Mouse (Mus musculus) lung, embryonic 15.5 days (tissue): Measurements from ENCODE around the gene Cfap46. TPM values are rescaled to one million over a fixed set of nuclear protein-coding genes. Genes with fewer than 3 reads are reported as not detected.

Experiments used
- ATAC-seq: fragments of 200-750 bp; cut with Nextera tagmentation; 2 replicates; pipeline ENCODE4 v1.8.0; 2017; ENCODE audit warnings: moderate number of reproducible peaks, borderline replicate concordance; ENCODE audit not compliant: low FRiP score, low TSS enrichment; ENCODE audit errors: extremely low read depth
- H3K27ac ChIP-seq: fragments of 300-500 bp; sonication (generic); 2 replicates; pipeline ENCODE4 v1.5.1; 2015; ENCODE audit warnings: moderate library complexity, mild to moderate bottlenecking, inconsistent platforms
- H3K27me3 ChIP-seq: fragments of 300-500 bp; sonication (generic); 2 replicates; pipeline ENCODE4 v1.6.1; 2015; ENCODE audit warnings: inconsistent platforms
- H3K36me3 ChIP-seq: fragments of 300-500 bp; sonication (generic); 2 replicates; pipeline ENCODE4 v1.6.1; 2015; ENCODE audit warnings: inconsistent platforms
- H3K4me1 ChIP-seq: fragments of 300-500 bp; sonication (generic); 2 replicates; pipeline ENCODE4 v1.6.1; 2015; ENCODE audit warnings: inconsistent platforms
- H3K4me2 ChIP-seq: fragments of 300-500 bp; sonication (generic); 2 replicates; pipeline ENCODE4 v1.6.1; 2015; ENCODE audit warnings: inconsistent platforms, mild to moderate bottlenecking, moderate library complexity
- H3K4me3 ChIP-seq: fragments of 300-500 bp; sonication (generic); 2 replicates; pipeline ENCODE4 v1.5.1; 2015; ENCODE audit warnings: mild to moderate bottlenecking, inconsistent platforms
- H3K9ac ChIP-seq: fragments of 300-500 bp; sonication (generic); 2 replicates; pipeline ENCODE4 v1.6.1; 2015; ENCODE audit warnings: inconsistent platforms
- H3K9me3 ChIP-seq: fragments of 300-500 bp; sonication (generic); 2 replicates; pipeline ENCODE4 v1.6.1; 2016; ENCODE audit warnings: inconsistent platforms
- WGBS: fragments of 180-500 bp; shearing (Covaris S2); methylation state at CpG from one replicate; pipeline ENCODE4 v1.1.7; 2015; 5-methylcytosine and 5-hydroxymethylcytosine counted together
- polyA plus RNA-seq: library from polyadenylated mRNA; unstranded; fragments of >200 nt; fragmentation: Nextera tagmentation; extraction: Ambion mirVana; gene quantifications from 2 replicates; pipeline ENCODE4 v1.2.1, GENCODE M21; 2015

The Cfap46 gene
- polyA plus RNA-seq, 1 experiment from 2014 or later, result 1.3 TPM

DNA sequence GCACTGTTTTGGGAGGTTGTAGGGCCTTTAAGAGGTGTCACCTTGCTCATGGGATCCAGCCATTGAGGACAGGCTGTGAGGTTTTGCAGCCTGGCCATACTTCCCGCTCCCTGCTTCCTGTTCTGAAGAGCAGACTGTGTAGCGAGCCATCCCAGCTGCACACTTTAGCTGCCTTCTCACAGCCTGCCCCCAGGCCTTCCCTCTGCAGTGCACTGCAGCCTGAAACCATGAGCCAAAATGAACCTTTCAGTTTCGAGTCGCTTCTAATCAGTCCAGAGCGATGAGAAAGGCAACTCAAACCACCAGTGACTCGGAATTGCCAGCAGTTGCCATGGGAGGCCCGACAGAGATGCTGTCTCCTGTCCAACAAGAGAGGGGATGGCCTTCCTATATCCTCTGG, 33.9 kb downstream of the Cfap46 start:
- Histone ChIP-seq H3K27ac (no peak overlapping the region), H3K9ac (no peak overlapping the region), H3K4me2 (no peak overlapping the region), H3K4me1 (no peaks in the 10 kb centered on the region), H3K27me3 (no peaks in the 10 kb centered on the region), H3K4me3 (no peak overlapping the region), H3K9me3 (no peaks in the 10 kb centered on the region), H3K36me3 (no peaks in the 10 kb centered on the region)
- WGBS, result 68% methylated on average over 7 of the region's 7 CpGs
- no peak for ATAC-seq

DNA sequence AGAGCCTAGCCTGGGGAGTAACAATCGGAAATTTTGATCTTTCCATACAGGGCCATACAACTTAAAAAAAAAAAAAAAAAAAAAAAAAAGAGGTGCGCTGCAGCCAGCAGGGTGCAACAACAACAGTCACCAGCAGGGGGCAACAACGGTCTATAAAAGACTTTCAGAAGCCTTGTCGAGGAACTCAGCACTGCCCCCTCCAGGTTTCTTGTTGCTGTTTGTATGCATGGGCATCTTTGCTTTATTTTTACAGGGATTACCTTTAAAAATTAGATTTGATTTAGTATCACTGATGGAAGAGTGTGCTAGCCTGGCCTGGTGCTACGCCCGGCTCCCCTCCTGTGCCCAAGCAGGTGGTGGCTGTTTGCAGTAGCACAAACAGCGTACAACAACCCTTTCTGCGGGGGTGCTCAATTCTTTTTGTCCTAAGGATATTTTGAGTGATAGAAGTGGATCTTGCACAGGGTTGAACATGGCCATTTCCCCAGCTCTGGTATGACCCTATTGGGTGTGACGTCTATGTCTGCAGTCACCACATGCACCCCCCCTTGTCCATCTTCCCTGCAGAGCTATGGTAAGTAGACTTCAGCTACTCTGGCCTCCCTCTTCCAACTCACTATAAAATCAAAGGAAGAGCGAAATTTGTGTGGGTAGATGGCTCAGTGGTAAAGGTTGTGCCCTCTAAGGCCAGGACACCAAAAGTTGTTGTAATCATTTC, 35.4 kb downstream of the Cfap46 start:
- Histone ChIP-seq H3K27me3 (no peaks in the 10 kb centered on the region), H3K36me3 (no peaks in the 10 kb centered on the region), H3K9ac (no peak overlapping the region), H3K4me2 (no peak overlapping the region), H3K27ac (no peak overlapping the region), H3K4me3 (no peak overlapping the region), H3K9me3 (no peaks in the 10 kb centered on the region), H3K4me1 (no peaks in the 10 kb centered on the region)
- no peak for ATAC-seq
- WGBS, result 37% methylated on average over 10 of the region's 10 CpGs

DNA sequence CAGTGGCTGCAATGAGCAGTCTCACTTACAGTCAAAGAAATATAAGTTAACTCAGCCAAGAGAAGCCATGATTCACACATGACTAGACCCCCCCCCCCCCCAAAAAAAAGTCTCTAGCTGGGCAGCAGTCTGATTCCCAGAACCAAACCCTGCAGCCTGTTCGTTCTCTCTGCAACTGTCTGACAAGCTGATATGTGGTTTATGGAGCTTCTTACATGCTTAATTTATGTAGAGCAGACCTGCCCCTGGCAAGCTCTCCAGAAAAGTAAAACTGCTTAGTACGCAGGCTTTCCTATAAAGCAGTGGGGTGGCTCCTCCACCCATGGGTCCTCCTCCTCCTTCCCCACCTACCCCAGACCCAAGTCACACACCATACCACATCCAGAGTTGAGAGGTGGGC, 50.2 kb downstream of the Cfap46 start:
- no peak for ATAC-seq
- Histone ChIP-seq H3K36me3 (no peaks in the 10 kb centered on the region), H3K9ac (no peak overlapping the region), H3K4me1 (no peaks in the 10 kb centered on the region), H3K27me3 (peaks cover 2% of the 10 kb centered on the region; the same call in 1 of the 2 replicates), H3K27ac (no peak overlapping the region), H3K4me2 (no peak overlapping the region), H3K4me3 (no peak overlapping the region), H3K9me3 (no peaks in the 10 kb centered on the region)
- WGBS, result 66% methylated on average over 2 of the region's 2 CpGs

DNA sequence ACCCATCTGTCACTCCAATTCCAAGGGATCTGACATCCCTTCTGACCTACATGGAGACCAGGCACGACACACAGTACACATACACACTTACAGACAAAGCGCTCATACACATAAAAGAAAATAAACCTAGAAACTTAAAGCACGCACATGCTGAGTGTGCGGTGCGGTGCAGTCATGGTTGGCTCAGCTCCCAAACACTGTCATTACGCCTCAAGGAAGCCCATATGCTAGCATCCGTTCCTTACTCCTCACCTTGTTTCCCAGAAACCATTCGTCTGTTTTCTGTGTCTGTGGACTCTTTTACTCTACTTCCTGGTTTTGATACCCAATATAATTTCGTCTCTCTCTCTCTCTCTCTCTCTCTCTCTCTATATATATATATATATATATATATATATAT, 58.5 kb downstream of the Cfap46 start:
- Histone ChIP-seq H3K9me3 (no peaks in the 10 kb centered on the region), H3K4me2 (no peak overlapping the region), H3K27ac (no peak overlapping the region), H3K9ac (no peak overlapping the region), H3K36me3 (no peaks in the 10 kb centered on the region), H3K4me3 (no peak overlapping the region), H3K27me3 (no peaks in the 10 kb centered on the region), H3K4me1 (no peaks in the 10 kb centered on the region)
- no peak for ATAC-seq
- 65% methylated on average over 9 of the region's 9 CpGs for WGBS

DNA sequence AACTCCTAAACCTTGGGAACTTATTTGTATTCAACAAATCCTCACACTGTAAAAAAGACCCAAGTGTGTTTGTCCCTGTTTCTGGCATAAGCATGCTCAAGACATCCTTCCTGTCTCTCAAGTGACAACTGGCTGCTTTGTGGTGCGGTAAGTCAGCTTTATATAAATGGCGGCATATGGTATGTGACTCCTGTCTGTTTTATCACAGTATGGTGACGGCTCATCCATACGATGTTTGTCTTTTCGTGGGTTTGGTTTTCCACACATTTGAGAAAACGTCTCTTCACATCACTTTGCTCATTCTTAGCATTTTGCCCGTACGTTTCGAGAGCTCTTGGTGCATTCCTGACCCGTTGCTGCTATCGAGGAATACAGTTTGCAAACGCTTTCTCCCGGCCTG, 61.0 kb downstream of the Cfap46 start:
- Histone ChIP-seq H3K4me3 (no peak overlapping the region), H3K27me3 (no peaks in the 10 kb centered on the region), H3K27ac (no peak overlapping the region), H3K9ac (no peak overlapping the region), H3K36me3 (no peaks in the 10 kb centered on the region), H3K9me3 (no peaks in the 10 kb centered on the region), H3K4me1 (no peaks in the 10 kb centered on the region), H3K4me2 (no peak overlapping the region)
- ATAC-seq, result no peak
- 59% methylated on average over 13 of the region's 13 CpGs for WGBS

DNA sequence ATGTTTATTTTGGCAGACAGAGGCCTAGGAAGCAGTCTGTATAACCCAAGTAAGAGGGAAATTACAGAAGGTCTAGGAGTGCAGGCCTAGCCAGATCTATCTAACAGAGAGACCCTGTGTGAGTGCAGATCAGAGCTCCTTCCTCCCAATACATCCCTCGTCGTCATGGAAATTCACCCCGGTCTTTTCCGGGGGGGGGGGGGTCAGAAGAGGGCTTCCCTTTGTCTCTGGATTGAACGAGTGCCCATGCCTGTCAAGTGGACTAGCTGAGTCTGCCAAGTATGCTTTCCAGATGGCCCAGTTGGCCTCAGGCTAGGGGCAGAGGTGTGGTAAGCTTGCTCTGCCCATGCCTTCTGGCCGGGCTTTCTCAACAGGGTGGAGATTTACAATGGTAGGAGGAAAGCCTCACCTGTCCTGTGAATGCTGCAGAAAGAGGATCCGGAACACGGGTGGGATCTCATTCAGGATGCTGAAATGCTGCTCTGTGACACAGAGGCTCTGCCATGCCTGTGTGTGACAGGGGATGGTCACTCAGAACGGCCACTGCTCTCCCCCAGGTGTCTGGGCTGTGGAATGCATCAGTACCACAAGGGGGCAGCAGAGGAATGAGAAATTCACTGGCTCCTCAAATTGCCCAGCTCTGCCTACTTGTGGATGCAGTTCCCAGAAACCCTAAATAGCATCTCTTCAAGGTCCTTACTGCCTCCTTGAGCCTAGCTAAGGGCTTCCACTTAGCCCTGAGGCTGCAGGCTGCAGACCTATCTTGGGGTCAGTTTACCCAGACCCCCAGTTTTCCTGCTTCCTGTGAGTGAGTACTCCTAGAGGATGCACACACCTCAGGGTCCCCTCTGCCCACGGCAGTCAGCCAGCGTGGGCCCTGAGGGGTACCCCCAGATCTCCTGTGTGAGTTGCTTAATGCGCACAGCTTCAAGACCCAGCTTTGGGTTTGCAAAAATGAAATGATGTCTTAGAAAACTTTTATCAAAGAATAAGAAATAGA, 67.5 kb downstream of the Cfap46 start:
- Histone ChIP-seq H3K4me3 (no peak overlapping the region), H3K4me2 (no peak overlapping the region), H3K27ac (no peak overlapping the region), H3K4me1 (no peaks in the 10 kb centered on the region), H3K36me3 (no peaks in the 10 kb centered on the region), H3K9ac (no peak overlapping the region), H3K27me3 (no peaks in the 10 kb centered on the region), H3K9me3 (no peaks in the 10 kb centered on the region)
- ATAC-seq, result no peak
- 49% methylated on average over 12 of the region's 12 CpGs for WGBS

DNA sequence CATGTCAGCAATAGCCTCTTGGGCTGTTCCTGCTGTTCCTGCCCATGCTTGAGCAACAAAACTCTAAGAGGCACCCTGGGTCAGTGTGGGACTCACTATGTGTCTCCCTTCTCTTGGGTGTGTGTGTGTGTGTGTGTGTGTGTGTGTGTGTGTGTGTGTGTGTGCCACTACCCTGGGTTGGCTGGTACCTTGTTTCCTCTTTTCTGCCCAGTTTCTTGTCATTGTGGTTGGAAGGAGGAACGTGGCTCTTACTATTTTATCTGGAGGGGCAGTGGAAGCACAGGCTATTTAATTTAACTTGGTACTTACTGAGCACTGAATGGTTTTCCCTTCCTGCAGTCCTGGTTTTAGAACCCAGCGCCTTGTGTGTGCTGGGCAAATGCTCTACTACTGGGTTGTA, 73.3 kb downstream of the Cfap46 start:
- H3K36me3 ChIP-seq, result no peaks in the 10 kb centered on the region
- no peaks in the 10 kb centered on the region for H3K9me3 ChIP-seq
- H3K4me2 ChIP-seq, result no peak overlapping the region
- 78% methylated on average over 2 of the region's 2 CpGs for WGBS
- no peak overlapping the region for H3K4me3 ChIP-seq
- ATAC-seq, result no peak
- no peak overlapping the region for H3K27ac ChIP-seq
- H3K9ac ChIP-seq, result no peak overlapping the region
- no peaks in the 10 kb centered on the region for H3K27me3 ChIP-seq
- H3K4me1 ChIP-seq, result no peaks in the 10 kb centered on the region

DNA sequence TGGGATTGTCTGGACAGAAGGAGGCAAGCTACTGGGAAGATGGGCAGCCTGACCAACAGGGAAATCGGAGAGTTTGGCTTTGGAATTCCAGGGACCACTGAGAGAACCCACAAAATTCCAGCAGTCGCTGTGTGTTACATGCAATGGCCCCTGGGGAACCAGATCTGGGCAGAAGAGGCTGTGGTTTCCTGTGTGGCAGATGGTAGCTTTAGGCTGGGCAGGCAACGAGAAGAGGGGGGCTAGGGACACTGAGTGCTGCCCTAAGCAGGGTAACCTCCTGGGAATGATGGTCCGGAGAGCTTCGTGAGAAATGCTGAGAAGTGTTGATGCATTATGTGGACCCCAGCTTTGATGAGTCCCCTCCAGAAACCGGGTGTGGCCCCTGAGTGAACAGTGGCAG, 87.8 kb downstream of the Cfap46 start:
- H3K27ac ChIP-seq, result no peak overlapping the region
- WGBS, result 63% methylated on average over 6 of the region's 6 CpGs
- no peaks in the 10 kb centered on the region for H3K9me3 ChIP-seq
- H3K4me3 ChIP-seq, result no peak overlapping the region
- H3K9ac ChIP-seq, result no peak overlapping the region
- H3K36me3 ChIP-seq, result no peaks in the 10 kb centered on the region
- 0 out of 2 replicates have a peak, but pooled peaks cover 14% of the 10 kb centered on the region for H3K27me3 ChIP-seq
- H3K4me1 ChIP-seq, result no peaks in the 10 kb centered on the region
- no peak overlapping the region for H3K4me2 ChIP-seq
- no peak for ATAC-seq

DNA sequence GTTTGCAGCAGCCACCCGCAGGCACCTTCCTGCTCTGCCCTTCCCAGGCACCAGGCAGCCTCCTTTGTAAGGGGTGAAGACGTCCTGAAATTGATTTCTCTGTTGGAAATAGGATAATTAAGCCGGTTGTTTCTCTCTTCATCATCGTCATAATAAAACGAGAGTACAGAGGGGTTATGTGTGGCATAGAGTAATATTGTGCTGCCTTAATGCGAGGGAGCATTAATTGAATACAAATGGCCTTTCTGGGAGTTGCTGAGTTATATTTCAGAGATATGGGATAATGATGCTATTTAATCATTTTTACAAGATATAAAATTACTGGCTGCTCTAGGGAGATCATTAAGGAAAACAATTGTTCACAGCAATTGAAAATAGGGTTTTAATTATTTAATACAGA, 88.3 kb downstream of the Cfap46 start:
- 0 out of 2 replicates have a peak, but pooled peaks cover 14% of the 10 kb centered on the region for H3K27me3 ChIP-seq
- H3K4me3 ChIP-seq, result no peak overlapping the region
- H3K27ac ChIP-seq, result no peak overlapping the region
- H3K36me3 ChIP-seq, result no peaks in the 10 kb centered on the region
- H3K4me1 ChIP-seq, result no peaks in the 10 kb centered on the region
- H3K9me3 ChIP-seq, result no peaks in the 10 kb centered on the region
- 72% methylated on average over 6 of the region's 6 CpGs for WGBS
- no peak overlapping the region for H3K9ac ChIP-seq
- ATAC-seq, result no peak
- H3K4me2 ChIP-seq, result no peak overlapping the region

DNA sequence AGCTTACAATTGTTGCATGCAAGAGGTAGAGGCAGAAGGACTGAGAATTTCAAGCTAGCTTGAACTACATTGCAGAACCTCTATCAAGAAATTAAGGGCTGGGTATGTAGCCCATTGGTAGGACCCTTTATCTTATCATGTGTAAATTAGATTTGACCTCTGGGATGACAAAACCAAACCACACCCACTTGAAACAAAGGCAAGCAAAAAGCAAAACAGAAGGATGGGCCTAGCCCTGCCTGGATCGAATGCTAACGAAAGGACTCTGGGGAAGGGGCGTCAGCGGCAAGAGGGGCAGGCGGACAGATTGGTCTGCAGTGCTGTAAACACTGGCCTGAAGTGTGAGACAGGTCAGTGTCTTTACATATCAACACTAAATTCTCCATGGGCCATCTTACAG, 92.3 kb downstream of the Cfap46 start:
- WGBS, result 77% methylated on average over 5 of the region's 5 CpGs
- no peaks in the 10 kb centered on the region for H3K9me3 ChIP-seq

DNA sequence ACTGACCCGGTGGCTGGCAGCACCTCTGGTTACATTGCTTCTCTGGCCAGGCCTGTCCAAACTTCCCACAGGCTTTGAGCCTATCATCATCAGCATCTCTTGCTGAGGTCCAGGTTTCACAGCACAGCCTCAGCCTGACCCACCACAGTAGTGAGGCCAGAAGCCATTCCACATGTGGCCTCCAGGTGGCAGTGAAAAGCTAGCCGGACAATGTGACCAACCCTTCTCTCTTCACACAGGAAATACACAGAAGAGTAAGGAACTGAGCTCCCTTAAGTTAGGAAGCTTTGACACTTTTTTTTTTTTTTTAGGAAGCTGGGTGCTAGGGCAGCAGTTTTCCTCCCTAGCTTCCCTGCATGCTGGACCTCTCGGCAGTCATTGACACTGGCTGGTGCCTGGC, 93.3 kb downstream of the Cfap46 start:
- H3K9ac ChIP-seq, result no peak overlapping the region
- ATAC-seq, result no peak
- no peaks in the 10 kb centered on the region for H3K4me1 ChIP-seq
- H3K4me2 ChIP-seq, result no peak overlapping the region
- H3K9me3 ChIP-seq, result no peaks in the 10 kb centered on the region
- H3K4me3 ChIP-seq, result no peak overlapping the region
- H3K36me3 ChIP-seq, result no peaks in the 10 kb centered on the region
- 39% methylated on average over 3 of the region's 3 CpGs for WGBS
- H3K27ac ChIP-seq, result no peak overlapping the region
- H3K27me3 ChIP-seq, result peaks cover 46% of the 10 kb centered on the region

More for the DNA sequence above, 92.3 kb downstream of the Cfap46 start:
- H3K27me3 ChIP-seq, result peaks cover 41% of the 10 kb centered on the region
- H3K4me2 ChIP-seq, result no peak overlapping the region
- no peak overlapping the region for H3K27ac ChIP-seq
- H3K36me3 ChIP-seq, result no peaks in the 10 kb centered on the region
- no peak overlapping the region for H3K4me3 ChIP-seq
- no peak for ATAC-seq
- H3K9ac ChIP-seq, result no peak overlapping the region
- H3K4me1 ChIP-seq, result no peaks in the 10 kb centered on the region

DNA sequence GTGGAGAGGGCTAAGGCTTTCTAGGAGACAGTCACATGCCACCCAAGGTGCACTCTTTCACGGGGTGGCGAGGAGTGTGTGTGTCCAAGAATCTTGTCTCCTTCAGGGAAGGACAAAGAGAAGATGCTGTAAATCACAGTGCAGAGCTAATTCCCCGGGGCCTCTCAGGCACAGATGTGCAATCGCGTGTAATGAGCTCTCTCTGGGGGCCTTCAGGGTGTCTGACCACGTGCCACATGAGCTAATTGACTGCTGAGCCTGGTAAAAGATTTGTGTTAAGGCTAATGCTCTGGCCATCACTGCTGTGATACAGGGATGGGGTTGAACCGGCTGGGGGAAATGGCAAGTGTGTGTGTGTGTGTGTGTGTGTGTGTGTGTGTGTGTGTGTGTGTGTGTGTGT, 95.7 kb downstream of the Cfap46 start:
- peaks cover 7% of the 10 kb centered on the region for H3K4me1 ChIP-seq

More for the DNA sequence above, 95.7 kb downstream of the Cfap46 start:
- no peak overlapping the region for H3K27ac ChIP-seq
- H3K9me3 ChIP-seq, result no peaks in the 10 kb centered on the region
- no peak overlapping the region for H3K4me2 ChIP-seq
- peaks cover 70% of the 10 kb centered on the region for H3K27me3 ChIP-seq
- H3K4me3 ChIP-seq, result no peak overlapping the region
- WGBS, result 40% methylated on average over 7 of the region's 7 CpGs
- H3K9ac ChIP-seq, result no peak overlapping the region
- no peak for ATAC-seq
- no peaks in the 10 kb centered on the region for H3K36me3 ChIP-seq
